Mouse (Mus musculus) gastrocnemius, adult 8-10 months (tissue): ENCODE data around the gene Setd2. TPM values are rescaled to one million over a fixed set of nuclear protein-coding genes. Genes with fewer than 3 reads are reported as not detected.

Experiments
- DNase-seq, 2 experiments: peaks; one replicate each; pipeline ENCODE4 v3.0.0; 2022; ENCODE audit warnings: low spot score in 2 of 2
- total RNA-seq, 4 experiments: library from RNA; stranded (reverse); gene quantifications; 2 replicates each; pipeline ENCODE4 v1.2.4; 2022

Gene Setd2
- total RNA-seq: 10 to 100 TPM; 19.6 to 27.3 (median 25.4) TPM

DNA sequence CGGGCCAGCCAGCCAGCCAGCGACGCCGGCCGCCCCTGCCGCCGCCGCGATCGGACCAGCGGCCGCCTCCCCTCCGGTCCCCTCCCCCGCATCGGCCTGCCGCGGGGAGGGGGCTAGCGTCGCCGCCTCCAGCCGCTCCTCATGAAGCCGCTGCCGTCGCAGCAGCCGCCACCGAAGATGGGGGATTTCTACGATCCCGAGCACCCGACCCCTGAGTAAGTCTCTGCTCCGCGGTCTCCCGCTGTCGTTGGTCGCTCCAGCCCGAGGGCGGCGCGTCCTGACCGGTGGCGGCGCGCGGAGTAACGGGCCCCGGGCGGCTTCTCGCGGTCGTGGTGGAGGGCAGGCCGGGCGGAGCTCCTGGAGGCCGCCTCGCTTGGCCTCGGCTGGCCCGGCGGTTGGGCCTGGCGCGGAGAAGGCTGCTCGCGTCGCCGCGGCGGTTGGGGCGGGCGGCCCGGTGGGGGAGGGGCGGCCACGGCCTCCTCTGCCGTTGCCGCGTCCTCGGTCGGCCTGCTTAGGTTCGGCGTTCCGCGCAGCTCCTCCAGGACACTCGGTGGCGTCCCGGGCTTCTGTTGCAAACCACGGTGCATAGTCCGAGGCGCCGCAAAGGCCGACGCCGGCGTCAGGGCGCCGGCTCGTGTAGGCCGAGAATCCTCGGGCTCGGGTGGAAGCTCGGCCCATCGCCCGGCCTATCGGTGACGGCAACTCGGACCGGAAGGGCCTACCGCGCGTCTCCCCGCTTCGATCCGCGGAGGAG lies at the start of gene Setd2:
Setd2 (plus strand) TSS at position 60 of the 754 bp plus-strand sequence.
- peak; percentile 28 to 64 for DNase-seq

DNA sequence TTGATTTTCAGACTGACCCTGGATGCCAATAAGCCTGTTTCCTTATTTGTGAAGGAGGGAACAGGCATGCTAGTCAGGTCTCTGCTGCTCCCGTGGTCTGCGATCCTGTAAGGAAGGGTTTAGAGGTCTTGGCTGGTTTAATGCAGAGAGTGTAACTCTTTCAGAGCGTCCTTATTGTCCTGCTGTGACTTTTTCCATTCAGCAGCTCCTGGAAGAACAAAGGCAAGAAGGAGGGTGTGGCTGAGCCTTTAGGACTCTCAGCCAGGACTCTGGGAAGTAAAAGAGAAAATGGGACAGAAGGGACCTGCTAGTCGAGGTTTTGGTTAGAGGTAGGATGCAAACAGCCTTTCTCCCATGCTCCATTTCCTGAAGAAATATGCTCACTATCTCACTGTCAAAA lies 43.6 kb upstream of the Setd2 start:
- no peak for DNase-seq

DNA sequence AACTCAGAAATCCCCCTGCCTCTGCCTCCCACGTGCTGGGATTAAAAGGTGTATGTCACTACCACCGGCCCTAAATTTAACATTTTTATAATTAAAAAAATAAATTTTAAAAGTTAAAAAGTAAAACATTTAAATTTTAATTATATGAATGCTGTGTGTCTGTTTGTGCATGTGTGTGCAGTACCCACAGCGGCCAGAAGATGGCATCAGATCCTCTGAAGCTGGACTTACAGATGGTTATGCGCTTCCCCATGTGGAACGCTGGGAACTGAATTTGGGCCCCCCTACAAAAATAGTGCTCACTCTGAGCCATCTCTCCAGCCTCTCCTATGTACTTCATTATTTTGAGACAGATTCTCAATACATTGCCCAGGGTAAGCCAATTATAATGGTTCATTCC lies 41.5 kb upstream of the Setd2 start:
- no peak for DNase-seq

DNA sequence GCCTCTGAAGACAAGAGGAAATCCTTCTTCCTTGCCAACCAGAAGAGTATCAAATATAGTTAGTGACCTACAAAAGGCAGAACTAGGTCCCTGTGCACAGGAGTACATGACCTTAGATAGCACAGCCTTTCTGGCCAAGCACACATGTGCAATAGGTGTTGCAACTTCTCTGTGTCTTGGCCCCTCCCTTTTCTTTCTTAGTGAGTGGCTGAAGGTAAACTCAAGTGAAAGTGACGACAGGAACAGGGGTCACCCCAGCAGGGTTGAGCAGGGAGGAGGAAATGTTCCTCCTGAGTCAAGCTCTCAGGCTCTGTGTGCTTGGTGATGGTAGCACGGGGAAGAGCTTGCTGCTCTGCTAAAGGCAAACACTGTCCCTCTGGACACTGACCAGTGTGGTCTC lies 6.7 kb upstream of the Setd2 start:
- no peak for DNase-seq

DNA sequence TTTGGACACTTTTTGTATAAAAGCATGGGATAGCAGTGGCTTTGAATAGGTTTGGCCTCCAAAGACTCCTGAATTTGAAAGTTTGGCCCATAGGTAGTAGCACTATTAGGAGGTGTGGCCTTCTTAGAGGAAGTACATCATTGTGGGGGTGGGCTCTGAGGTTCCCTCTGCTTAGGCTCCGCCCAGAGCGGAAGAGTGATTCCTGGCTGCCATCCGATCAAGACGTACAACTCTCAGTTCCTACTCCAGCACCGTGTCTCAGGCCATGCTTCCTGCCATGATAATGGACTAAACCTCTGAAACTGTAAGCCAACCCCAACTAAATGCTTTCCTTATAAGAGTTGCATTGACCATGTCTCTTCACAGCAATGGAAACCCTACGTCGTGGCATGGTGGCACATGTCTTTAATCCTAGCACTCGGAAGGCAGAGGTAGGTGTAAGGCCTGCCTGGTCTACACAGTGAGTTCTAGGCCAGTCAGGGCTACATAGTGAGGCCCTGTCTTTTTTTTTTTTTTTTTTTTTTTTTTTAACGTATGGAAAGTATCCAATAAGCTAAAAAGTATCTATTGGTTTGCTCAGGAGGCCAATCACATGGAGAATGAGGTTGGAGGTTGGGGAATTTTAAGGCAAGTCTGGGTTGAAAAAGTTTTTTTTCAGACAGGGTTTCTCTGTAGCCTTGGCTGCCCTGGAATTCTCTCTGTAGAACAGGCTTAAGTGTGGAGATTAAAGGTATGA lies 3.2 kb upstream of the Setd2 start:
- DNase-seq: no peak

DNA sequence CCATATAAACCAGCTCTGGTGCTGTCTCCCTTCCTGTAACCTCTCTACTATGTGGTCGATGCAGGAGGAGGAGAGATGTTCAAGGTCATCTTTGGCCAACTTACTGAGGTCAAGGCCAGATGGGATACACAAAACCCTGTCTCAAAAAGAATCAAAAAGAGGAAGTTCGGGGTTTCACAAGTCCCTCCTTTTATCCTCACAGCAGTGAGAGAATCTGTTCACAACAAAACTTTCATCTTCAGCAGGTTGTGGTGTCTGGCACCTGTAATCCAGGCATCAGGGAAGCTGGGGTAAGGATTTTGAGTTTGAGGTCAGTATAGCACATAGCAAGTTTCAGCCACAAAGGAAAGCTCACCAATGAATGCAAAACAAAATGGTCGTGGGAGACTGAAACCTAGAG lies 1.7 kb upstream of the Setd2 start:
- DNase-seq: no peak

DNA sequence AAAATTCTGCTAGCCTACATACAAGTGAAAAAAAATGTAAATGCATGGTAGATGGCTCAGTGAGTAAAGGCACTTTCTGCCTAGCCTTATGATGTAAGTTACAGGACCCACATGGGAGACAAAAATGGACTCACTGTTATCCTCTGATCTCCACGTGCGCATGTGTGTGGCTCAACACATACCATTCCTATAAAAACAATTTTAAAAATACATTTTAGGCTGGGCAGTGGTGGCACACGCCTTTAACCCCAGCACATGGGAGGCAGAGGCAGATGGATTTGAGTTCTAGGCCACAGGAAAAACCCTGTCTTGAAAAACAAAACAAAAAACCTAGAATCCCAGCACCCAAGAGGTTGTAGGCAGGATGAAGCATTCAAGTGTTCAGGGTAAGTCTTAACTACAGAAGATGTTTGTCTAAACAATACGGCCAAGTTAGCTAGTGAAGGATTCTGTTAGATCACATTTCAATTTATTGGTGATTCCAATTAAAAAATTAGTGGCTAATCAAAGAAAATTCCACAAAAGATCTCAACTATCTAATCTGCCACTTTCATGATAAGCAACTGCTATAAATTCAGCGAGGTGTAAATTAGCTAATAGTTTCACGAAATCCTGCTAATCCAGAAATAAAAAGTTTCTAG lies 1.1 kb upstream of the Setd2 start:
- DNase-seq: no peak

DNA sequence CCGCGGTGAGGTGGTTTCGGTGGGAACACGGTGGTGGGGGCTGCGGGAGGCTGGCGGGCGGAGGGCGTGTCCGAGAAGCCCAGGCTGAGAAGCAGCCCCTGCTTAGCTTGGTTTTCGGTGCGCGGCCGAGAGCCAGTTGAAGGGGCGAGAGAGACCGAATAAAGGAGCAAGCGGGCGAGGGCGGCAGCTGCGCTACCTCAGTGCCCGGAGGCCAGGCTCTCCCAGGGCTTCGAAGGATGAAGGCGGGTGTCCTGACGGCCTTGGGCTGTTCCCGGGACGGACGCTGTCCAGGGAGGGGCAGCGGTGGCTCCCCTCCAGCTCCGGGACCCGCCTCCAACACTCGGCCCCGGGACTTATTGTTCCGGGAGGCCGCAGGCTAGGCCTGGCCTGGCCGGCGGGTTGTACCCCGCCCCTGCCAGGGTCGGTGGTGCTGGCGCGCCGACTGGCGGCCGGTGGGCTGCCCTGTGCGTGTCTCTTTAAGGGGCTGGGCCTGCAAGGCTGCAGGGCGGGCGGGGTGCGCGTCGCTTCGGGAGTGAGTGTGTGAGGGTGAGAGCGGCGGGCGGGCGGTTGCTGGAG lies 395 bp upstream of the Setd2 start:
- DNase-seq: peak; percentile 90 to 94

DNA sequence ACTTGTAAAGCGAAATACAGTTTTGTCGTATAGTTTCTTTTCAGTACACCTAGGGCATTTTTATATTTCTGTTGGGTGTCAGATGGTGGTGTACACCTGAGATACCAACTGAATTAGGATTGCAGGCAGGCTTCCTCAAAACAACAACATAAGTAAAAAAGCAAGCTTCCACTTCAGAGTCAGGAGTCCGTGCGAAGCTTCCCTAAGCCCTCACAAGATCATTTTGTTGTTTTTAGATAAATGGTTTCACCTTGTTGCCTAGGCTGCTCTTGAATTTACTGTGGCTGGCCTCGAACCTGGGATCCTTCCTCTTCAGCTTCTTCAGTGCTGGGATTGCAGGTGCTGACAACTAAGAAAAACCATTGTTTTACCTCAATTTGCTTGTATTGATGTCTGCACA lies 1.2 kb downstream of the Setd2 start:
- DNase-seq: no peak

DNA sequence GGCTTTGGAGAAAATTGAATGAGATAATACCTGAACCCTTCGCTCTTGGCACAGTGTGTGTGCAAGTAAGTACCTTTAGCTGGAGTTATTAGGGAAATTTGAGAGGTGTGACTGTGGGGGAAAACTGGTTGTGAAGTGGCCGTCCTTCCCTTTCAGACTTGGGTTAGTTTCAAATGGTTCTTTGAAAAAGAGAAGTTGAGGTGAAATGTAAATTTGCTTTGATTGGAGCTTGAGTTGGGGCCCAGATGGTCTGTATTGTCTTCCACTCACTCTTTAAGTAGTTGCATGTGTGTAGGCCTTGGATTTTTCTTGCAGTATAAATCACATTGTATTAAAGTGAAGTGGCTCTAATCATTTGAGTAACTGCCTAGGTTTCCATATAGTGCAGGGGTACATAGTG lies 2.7 kb downstream of the Setd2 start:
- DNase-seq: no peak

DNA sequence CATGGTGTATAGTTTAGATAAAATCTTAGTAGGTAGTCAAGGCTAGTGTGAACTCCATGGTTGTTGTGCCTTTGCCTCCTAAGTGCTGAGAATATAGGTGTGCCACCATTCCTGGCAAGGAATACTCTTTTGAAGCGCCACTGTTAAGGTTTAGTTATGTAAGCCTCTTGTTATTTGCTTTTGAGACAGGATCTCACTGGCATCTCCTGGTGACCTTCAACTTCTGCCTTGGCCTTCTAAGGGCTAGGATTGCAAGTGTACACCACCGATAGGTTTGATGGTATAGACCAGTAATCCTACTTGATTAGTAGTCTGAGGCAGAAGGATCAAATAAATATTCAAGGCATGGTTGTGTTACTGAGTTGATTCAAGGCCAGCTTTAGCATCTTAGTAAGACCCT lies 4.2 kb downstream of the Setd2 start:
- DNase-seq: no peak

DNA sequence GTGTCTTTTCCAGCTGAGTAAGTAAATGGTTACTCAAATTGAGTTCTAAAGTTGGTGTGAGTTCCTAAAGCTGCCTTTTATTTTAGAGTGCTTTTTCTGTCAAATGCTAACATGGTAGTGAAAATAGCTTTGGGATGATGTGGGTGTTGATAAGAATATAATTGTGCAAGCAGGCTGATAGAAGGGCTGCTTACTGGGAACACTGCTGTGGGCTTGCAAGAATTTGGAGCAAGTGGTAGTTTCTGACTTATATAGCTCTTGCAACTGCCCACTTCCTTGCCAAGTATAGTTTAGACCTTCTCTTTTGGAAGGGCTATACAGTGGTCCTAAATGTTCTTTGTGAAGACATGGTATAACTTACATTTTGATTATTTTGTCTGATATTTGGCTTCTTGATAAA lies 6.1 kb downstream of the Setd2 start:
- no peak for DNase-seq

DNA sequence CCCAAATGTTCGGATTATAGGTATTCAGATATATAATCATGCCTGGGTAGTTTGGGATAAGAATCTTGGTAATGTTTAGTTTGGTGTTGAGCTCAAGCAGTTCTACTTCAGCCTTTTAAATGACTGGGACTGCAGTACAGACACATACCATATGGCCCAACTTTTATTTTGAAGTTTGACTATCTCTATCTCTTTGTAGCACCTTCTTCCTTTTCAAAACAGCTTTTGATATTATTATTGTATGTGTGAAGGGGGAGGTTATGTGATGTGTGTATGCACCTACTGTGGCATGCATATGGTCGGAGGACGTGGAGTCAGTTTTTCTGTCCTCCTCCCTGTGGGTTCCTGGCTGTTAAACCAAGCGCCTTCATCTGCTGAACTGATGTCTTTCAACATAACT lies 9.6 kb downstream of the Setd2 start:
- DNase-seq: no peak

DNA sequence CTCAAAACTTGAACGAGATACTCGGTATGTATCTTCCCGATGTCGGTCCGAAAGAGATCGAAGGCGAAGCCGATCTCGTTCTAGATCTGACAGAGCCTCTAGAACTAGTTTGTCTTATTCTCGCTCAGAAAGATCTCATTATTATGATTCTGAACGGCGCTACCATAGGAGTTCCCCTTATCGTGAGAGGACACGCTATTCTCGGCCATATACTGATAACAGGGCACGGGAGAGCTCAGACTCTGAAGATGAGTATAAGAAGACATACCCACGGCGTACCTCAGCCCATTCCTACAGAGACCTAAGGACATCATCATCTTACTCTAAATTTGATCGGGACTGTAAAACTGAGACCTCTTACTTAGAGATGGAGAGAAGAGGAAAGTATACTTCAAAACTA lies 15.9 kb downstream of the Setd2 start:
- no peak for DNase-seq

DNA sequence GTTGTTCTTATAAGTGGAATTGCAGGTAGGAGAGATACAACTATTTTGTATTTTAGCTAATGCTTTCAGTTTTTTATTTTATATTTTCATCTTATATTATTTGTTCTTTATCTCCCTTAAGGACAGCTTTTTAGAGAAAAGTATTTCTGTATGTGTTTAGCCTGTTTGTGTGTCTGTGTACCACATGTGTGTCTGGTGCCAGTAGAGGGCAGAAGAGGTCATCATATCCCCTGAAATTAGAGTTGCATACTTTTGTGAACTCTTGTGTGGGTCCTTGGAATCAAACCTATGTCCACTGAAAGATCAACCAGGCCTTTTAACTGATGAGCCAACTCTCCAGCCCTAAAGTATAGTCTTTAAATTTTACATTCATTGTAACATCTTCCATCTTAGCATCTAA lies 35.9 kb downstream of the Setd2 start:
- no peak for DNase-seq

DNA sequence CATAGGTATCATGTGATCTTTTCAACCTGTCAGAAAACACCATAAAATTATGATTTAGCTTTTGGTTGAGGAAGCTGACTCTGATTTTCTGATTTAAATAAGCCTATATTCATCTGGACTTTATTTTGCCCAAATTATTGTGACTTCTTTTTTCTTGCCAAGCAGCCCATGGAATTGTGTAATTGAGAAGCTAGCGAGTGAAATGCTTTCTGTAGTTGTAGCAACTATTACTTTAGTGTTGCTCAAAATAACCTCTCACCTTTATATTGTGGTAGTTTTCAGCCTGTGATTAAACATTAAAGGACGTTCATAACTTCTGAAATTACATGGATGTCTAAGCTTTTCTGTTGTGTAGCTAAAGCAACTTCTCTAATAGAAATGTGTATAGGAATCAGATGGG lies 49.8 kb downstream of the Setd2 start:
- no peak for DNase-seq

DNA sequence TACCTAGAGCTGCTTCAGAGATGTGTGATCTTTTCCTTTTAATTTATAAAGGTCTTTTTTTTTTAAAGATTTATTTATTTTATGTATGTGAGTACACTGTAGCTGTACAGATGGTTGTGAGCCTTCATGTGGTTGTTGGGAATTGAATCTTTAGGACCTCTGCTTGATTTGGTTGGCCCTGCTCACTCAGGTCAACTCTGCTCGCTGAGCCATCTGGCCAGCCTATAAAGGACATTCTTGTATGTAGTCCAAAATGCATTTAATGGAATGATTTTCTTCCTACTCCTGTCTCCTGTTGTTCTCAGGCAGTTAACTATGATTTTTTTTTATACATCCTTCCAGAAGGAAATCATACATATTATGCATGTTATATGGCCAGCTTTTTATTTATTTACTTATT lies 51.1 kb downstream of the Setd2 start:
- no peak for DNase-seq

DNA sequence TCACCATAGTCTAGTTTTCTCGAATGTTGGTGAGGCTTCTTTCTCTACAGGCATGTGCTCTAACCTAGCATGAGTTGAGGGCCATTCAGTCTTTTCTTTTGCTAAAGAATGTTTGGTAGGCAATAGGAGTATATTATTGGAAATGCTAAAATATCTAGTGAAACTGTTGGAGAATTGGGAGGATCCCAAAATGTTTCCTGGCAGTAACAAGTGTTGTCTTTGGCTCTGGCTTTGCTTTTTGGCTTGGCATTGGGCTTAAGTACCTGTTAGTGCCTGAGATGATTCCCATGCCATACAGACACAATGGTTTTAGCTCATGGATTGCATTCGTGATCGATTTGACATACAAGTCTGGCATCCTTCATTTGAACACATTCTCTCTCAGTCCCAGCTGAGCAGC lies 79.1 kb downstream of the Setd2 start:
- no peak for DNase-seq

DNA sequence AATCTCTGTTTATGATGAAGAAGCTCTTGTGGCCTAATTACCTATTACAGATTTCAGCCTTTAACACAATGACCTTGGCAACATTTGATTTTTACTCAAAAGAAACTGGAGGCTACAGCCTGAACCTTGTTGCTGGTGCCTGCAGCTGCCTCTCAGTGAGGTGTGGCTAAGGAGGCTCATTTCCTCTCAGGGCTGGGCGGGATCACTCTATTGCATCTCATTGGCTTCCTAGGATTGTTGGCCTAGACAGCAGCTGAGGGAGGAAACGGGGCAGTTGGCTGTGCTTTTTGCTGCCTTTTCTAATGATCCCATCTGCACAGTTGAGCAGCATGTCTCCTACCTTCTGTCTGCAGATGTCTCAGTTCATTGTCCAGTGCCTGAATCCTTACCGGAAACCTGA lies 84.7 kb downstream of the Setd2 start:
- DNase-seq: no peak

DNA sequence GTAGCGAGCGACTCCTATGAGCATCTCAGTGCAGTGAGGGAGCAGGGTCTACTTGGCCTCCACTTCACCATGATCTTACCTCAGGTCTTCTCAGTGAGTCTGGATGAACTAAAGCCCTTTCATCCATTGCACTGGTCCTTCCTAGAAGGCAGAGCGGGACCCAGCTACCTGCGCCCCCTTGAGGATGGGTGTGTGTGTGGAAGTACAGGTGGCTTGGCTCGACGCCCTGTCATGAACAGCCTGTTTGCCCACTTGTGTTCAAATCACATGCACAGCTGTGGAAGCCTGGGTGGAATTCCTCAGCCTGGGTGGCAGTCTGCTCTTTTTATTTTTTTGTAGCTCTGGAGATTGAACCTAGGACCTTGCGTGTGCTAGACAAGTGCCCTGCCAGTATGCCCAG lies 87.8 kb downstream of the Setd2 start:
- no peak for DNase-seq

DNA sequence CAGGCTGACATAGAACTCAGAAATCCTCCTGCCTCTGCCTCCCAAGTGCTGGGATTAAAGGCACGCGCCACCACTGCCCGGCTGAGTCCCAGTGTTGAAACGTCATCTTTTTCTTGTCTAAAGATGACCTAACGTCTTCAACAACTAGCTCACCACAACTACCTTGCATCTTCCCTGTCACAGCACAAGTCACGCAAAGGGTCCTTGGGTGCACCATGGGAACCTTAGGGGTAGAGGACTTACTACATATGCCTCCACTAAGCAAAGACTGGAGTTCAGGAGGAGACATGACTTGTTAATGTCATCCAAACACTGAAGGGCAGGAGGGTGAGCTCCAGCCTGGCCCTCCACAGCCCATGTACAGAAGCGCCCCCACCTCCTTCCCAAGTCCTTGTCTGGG lies 88.3 kb downstream of the Setd2 start:
- no peak for DNase-seq

DNA sequence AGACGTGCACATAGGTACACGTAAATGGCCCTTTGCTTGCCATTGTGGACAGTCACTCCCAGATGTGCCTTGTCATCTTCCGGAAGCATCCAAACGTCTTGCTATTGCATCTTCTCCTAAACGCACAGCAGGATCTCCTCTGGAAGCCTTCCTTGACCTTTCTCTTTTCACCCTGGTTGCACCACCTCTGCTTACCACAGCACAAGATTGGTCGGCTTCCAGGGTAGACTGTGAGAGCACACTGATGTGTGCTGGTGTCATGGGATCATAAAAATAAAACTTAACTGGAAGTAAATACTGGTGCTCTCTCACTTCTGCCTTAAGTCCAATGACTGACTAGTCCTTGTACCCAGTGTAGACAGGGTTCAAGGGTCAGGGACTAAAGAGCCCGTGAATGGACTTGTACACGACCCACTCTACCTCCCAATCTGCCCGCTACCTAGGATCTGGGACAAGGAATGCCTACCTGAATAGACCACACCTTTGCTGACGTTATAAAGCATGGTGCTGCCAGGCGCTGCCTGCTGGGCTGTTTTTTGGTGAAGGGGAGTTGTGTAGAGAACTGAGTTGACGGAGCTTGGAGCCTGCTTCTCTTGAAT lies 90.3 kb downstream of the Setd2 start:
- DNase-seq: no peak
